Mouse (Mus musculus) cerebellum, postnatal 10 days (tissue): ENCODE results near the gene Csgalnact2.

Experiments used
- DNase-seq, 2 experiments: peaks; one replicate each; pipeline ENCODE4 v3.0.0; 2021; ENCODE audit warnings: mixed read lengths in 2 of 2

Gene Csgalnact2

GRCm38 (mm10) chr6:118072176-118072575 lies 66.8 kb downstream of the Csgalnact2 start:
- DNase-seq = peak; percentile 89 to 92

DNA sequence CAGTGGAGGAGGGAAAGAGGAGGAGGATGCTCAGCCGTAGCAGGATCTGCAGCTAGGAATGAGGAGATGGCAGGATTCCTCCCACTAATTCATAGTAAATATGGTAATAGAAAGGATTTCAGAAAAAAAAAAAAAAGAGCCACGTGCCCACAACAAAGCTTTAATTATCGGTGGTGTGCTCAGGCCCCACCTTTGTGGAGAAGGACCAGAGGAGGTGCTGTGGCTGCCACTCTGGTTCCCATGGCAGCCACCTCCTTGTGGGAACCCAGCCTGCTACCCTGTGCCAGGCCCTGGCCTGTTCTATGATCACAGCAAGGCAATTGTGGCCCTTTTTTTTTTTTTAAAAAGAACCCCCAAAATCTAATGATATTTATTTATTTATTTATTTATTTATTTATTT lies 67.5 kb downstream of the Csgalnact2 start:
- DNase-seq = peak; percentile 70 to 79

DNA sequence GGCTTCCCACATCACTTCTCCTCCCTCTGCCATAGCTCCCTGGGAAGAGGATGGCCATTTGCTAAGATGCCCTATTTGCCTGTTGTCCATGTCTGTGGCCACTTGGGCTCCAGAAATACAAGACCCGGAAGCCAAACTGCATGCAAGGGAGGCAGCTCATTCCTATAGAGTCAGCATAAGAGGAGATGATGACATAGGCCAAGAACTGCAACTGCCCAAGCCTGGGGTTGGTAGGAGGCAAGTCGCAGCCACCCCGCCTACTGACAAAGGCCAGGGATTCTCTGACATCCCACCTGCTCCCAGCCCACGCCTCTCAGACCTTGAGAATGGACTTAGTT lies 68.0 kb downstream of the Csgalnact2 start:
- DNase-seq = peak in 1 of 2 experiments; percentile 43

DNA sequence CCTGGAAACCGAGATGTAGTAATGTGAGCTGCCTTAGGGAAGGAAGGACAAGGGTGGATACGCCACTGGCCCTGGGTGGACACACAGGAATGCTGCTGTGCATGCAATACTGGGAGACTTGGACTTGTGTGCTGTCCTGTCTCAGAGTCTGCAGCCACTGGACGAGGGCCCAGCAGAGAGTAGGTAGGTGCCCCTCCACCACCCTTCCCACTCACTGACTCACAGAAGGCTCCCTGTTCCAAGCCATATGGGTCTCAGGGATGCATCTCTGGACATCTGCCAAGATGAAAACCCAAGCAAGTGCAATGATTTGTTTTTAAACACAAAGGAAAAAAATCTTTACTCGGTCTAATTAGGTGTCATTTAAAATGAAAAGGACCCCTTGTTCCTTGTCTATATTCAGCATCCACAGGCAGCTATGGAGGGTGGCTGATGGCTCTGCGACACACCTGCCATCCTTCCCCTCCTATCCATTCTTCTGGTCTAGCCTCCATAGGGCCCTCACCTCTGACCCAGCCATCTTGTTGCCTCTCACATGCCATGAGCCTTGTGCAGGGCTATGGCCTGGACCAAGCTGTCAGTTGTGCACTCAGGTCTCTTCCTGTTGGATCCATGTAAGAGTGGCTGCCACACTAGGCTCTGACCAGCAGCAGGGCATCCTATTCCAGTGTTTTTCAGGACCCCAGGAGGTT lies 68.5 kb downstream of the Csgalnact2 start:
- DNase-seq = peak; percentile 66 to 70

DNA sequence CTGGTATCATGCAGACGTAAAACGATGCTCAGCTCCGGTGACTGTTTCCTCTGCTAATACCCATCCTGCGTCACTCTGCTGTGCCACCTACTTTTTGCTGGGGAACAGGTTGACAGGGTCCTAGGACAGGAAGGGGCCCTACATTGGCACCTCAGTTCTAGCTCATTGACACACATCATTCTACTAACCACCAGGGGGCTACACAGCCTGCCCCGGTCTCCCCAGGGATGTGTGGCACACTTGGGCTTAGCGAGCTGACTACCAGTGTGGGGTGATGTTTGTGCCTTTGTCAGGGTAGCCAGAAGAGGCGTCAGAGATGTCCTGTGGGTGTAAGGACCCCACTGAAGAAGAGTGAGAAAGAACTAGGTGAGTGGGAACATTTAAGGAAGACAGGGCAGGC lies 71.2 kb downstream of the Csgalnact2 start:
- DNase-seq = no peak

DNA sequence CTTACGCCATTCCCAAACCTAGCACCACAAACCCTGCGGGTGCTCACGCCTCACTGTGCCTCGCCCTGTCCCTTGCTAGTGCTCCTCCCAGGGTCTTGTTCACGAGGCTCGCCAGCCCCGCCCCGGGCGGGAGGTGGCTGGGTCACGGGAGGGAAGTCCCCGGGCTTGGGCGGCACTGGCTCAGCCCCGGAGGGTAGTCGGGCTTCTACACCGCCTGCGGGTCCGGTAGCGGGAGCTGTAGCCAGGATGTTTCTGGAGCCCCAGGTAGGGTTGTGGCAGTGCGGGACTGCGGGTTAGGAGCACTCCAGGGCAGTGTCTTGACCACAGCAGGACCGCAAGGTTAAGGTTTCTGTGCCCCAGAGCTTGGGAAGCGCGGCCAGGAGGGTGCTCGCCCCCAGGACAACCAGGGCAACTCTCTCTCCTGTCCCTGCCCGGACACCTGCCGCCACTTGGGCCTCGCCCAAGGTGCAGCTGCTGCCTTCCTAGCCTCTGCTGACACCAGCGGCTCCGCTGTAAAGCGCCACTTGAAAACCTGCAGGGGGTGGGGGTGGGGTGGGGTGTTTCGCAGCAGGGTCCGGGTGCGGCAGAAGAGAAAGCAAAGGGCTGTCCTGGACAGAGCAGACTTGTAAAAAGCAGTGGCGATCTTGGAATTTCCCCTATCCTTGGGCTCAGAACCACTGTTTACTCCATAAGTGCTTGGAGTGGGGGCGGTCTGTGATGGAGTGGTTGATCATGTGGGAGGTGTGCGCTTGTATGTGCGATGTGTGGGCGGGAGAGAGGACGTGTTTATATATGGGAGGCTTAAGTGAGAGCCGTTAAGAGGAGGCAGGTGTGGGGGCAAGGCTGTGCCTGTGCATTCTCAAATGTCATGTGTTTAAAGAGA lies 72.5 kb downstream of the Csgalnact2 start:
- peak; percentile 71 to 75 for DNase-seq

DNA sequence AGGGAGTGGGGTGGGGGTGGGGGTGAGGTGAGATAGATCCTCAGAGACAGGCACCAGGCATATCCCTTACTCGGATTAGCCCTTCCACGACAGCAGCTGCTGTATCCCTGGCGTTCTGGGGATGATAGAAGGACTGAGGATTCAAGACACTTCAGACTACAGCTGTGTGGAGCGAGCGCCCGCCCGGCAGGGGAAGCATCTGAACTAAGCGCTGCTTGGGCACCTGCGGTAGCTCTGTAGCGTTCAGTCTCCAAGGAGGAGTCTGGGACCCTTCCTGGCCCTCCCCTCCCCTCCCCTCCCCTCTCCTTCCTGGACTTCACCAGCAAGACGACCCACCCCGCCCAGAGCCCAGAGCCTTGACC lies 73.1 kb downstream of the Csgalnact2 start:
- DNase-seq = peak in 1 of 2 experiments; percentile 54

DNA sequence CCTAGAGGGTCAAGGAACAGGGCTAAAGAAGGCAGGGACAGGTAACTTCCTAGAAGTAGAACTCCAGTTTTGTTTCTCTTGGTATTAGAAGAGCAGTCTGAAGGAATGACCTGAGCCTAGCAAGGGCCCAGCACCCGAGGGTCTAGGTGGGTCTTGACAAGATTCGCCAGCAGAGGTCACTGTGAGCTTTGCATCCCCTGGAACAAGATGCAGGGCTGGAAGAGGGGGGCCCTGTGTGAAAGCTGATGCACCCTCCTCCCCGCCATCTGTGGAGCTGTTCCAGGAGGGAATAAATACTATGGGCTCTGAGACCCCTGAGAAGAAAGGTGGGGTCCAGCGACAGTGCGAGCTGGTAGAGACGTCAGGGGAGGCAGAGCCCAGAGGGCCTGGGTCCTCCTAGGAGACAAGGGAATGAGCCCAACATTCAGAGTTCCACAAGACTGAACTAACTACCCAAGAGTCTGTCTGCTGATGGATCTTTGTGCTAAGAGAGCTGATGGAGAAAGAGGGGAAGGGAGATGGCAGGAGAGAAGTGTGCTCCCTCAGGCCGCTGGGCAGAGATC lies 73.9 kb downstream of the Csgalnact2 start:
- peak; percentile 92 to 93 for DNase-seq

- DNase-seq = no peak
These were observed 75.7 kb downstream of the Csgalnact2 start for GRCm38 (mm10) chr6:118063266-118063665.

- DNase-seq = no peak
These were observed 77.7 kb downstream of the Csgalnact2 start for GRCm38 (mm10) chr6:118061266-118061665.
